Mouse (Mus musculus) liver, postnatal 0 days (tissue): ENCODE results near the gene Taar6. TPM values are rescaled to one million over a fixed set of nuclear protein-coding genes. Genes with fewer than 3 reads are reported as not detected.

Experiments
- ATAC-seq: fragments of 200-750 bp; cut with Nextera tagmentation; 2 replicates; pipeline ENCODE4 v1.8.0; 2017; ENCODE audit warnings: mild to moderate bottlenecking, moderate library complexity
- DNase-seq: peaks from one replicate; pipeline ENCODE4 v3.0.0-alpha.2; 2016
- H3K27ac ChIP-seq: fragments of 300-500 bp; sonication (generic); 2 replicates; pipeline ENCODE4 v1.5.1; 2014; ENCODE audit warnings: antibody characterized with exemption, moderate library complexity, mild to moderate bottlenecking, low read depth
- H3K27me3 ChIP-seq: fragments of 300-500 bp; sonication (generic); 2 replicates; pipeline ENCODE4 v1.6.1; 2014; ENCODE audit warnings: low read length, control low read depth, mixed read lengths; ENCODE audit not compliant: insufficient read depth
- H3K36me3 ChIP-seq: fragments of 300-500 bp; sonication (generic); replicated peaks from 2 replicates; pipeline ENCODE4 v1.6.1; 2014; ENCODE audit warnings: mild to moderate bottlenecking, control low read depth, low read length, moderate library complexity, mixed read lengths; ENCODE audit not compliant: insufficient read depth
- H3K4me1 ChIP-seq: fragments of 300-500 bp; sonication (generic); 2 replicates; pipeline ENCODE4 v1.6.1; 2014; ENCODE audit warnings: antibody characterized with exemption, mild to moderate bottlenecking, control low read depth; ENCODE audit not compliant: insufficient read depth
- H3K4me2 ChIP-seq: fragments of 300-500 bp; sonication (generic); 2 replicates; pipeline ENCODE4 v1.6.1; 2014; ENCODE audit warnings: low read depth, mild to moderate bottlenecking, low read length, moderate library complexity, mixed read lengths
- H3K4me3 ChIP-seq: fragments of 300-500 bp; sonication (generic); 2 replicates; pipeline ENCODE4 v1.5.1; 2014; ENCODE audit warnings: low read depth, low read length
- H3K9ac ChIP-seq: fragments of 300-500 bp; sonication (generic); replicated peaks from 2 replicates; pipeline ENCODE4 v1.6.1; 2014; ENCODE audit warnings: mild to moderate bottlenecking, moderate library complexity
- H3K9me3 ChIP-seq: fragments of 300-500 bp; sonication (generic); 2 replicates; pipeline ENCODE4 v1.6.1; 2016; ENCODE audit warnings: mild to moderate bottlenecking, control low read depth, low read length, mixed read lengths
- CTCF ChIP-seq: sonication (generic); IDR thresholded peaks from 2 replicates; pipeline ENCODE4 v1.5.1; 2016; ENCODE audit warnings: antibody characterized with exemption, low read depth
- EP300 ChIP-seq: IDR thresholded peaks from 2 replicates; pipeline ENCODE4 v1.6.1; 2016; ENCODE audit warnings: antibody characterized with exemption, low read depth, mild to moderate bottlenecking
- WGBS: fragments of 180-500 bp; shearing (Covaris S2); extraction: QIAGEN DNeasy Blood & Tissue Kit; methylation state at CpG from one replicate; pipeline ENCODE4 v1.1.7; 2014; ENCODE audit not compliant: insufficient replicate concordance; 5-methylcytosine and 5-hydroxymethylcytosine counted together
- polyA plus RNA-seq: library from polyadenylated mRNA; unstranded; fragments of >200 nt; fragmentation: Nextera tagmentation; extraction: Ambion mirVana; gene quantifications from 2 replicates; pipeline ENCODE4 v1.2.1, GENCODE M21; 2015

Taar6 gene
- not detected in 2 replicates for polyA plus RNA-seq

DNA sequence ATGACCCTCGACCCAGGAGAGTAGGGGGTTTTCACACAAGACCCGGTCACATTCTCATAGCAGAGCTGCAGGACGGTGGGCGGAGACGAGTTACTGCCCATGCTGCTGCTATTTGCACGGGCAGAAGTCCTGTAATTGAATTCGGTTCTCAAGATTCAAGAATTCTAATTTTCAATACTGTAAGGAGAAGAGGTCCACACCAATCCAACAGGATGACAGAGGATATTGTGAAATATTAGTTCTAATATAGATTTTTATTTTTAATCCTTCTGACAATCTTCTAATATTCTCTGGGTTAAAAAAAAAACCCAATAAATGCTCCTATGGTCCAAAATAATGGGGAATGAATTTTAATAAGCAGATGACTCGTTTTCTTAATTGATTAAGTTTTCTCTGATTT is at the start of gene Taar6:
Taar6 (minus strand) TSS at position 101 of the 400 bp plus-strand sequence.
- H3K4me3 ChIP-seq, result no peak within 1 kb of the TSS
- H3K4me2 ChIP-seq, result no peak within 1 kb of the TSS
- ATAC-seq (no peak), DNase-seq (no peak)
- no peaks in the 10 kb centered on the region for H3K36me3 ChIP-seq
- H3K4me1 ChIP-seq, result 0 out of 2 replicates have a peak, but pooled peaks cover 2% of the 10 kb centered on the region
- no peaks in the 10 kb centered on the region for H3K27me3 ChIP-seq
- no peak within 1 kb of the TSS for H3K9ac ChIP-seq
- no peak for TF ChIP-seq CTCF
- no peak for TF ChIP-seq EP300
- WGBS, result 66% methylated on average over 8 of the region's 8 CpGs
- H3K9me3 ChIP-seq, result no peaks in the 10 kb centered on the region
- H3K27ac ChIP-seq, result no peak within 1 kb of the TSS

DNA sequence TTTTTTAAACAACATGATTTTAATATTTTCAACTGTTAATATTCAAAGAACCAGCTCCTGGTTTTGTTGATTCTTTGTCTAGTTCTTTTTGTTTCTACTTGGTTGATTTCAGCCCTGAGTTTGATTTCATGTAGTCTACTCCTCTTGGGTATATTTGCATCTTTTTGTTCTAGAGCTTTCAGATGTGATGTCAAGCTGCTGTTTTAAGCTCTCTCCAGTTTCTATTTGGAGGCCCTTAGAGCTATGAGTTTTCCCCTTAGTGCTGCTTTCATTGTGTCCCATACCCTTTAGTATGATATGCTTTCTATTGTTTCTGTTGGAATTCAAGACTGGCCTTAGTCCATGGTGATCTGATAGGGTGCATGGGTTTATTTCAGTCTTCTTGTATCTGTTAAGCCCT is 45.9 kb upstream of the Taar6 start:
- DNase-seq (no peak), ATAC-seq (no peak)
- H3K36me3 ChIP-seq, result no peaks in the 10 kb centered on the region
- H3K9me3 ChIP-seq, result no peaks in the 10 kb centered on the region
- no peaks in the 10 kb centered on the region for H3K27me3 ChIP-seq
- no peak overlapping the region for H3K4me2 ChIP-seq
- no peak for TF ChIP-seq EP300
- no peak for TF ChIP-seq CTCF
- H3K27ac ChIP-seq, result no peak overlapping the region
- no peaks in the 10 kb centered on the region for H3K4me1 ChIP-seq
- no peak overlapping the region for H3K9ac ChIP-seq
- no peak overlapping the region for H3K4me3 ChIP-seq

DNA sequence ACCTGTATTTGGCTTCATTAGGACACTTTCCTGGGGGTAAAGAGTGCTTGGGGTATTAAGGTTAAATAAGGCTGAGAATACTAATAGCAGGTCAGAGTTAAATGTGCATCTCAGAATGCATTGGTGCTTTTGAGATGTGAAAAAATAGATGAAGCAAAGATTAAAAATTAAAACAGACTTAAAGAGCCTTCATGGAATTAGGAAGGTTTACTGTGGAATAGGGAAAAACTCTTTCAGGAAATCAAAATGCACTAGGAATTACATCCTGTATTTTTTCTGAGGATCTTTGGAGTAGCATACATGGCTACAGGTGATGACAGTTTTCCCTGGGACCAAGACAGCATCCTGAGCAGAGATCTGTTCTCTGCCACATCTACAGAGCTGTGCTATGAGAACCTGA is 41.5 kb upstream of the Taar6 start, which contains the start of gene Taar7d:
Taar7d (plus strand) TSS at position 301 of the 400 bp plus-strand sequence.
- ATAC-seq, result no peak

DNA sequence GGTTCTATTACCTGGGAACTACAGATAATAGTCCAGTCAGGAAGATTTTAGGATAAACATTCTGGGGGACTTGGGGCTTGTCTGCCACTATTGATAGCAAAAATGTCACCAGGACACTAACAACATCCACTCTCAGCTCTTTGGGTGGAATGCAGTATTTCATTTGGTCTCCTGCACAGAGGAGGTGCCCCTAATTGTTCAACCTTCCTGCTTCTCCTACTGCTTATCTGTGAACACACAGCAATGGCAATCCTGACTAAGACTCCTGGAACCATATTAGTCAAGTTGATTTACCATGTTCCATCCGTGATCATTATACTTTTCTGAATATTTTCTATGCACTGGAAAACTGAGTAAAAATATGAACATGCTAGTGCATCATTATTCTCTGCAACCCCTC is 22.7 kb upstream of the Taar6 start:
- TF ChIP-seq EP300 (no peak), CTCF (no peak)

More for the DNA sequence above, 41.5 kb upstream of the Taar6 start, which contains the start of gene Taar7d:
- DNase-seq, result no peak
- no peaks in the 10 kb centered on the region for H3K9me3 ChIP-seq
- no peak within 1 kb of the TSS for H3K27ac ChIP-seq
- H3K36me3 ChIP-seq, result no peaks in the 10 kb centered on the region
- H3K4me2 ChIP-seq, result no peak within 1 kb of the TSS
- no peaks in the 10 kb centered on the region for H3K4me1 ChIP-seq
- H3K9ac ChIP-seq, result no peak within 1 kb of the TSS
- no peak for TF ChIP-seq EP300
- TF ChIP-seq CTCF, result no peak
- no peak within 1 kb of the TSS for H3K4me3 ChIP-seq
- H3K27me3 ChIP-seq, result no peaks in the 10 kb centered on the region

DNA sequence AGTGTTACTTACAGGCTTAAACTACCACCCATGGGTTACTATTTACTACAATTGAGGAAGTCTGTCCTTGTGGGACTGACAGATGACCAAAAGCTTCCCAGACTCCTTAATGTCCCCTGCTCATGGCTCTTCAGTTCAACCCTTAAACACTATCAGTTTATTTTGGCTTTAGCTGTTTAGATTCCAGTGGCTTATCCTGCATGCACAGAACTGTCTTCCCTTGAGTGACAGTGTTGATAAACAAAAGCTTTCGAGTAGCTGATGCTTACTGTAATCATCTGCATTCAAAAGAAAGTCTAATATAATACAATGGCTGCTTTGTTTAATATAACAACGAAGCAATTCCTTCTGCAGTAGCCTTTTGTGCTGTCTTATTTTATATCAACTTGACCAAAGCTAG is 21.6 kb upstream of the Taar6 start:
- WGBS, result 40% methylated on average over 2 of the region's 2 CpGs
- Histone ChIP-seq H3K4me1 (no peaks in the 10 kb centered on the region), H3K27ac (no peak overlapping the region), H3K36me3 (no peaks in the 10 kb centered on the region), H3K9ac (no peak overlapping the region), H3K4me2 (no peak overlapping the region), H3K4me3 (no peak overlapping the region), H3K9me3 (no peaks in the 10 kb centered on the region), H3K27me3 (no peaks in the 10 kb centered on the region)
- TF ChIP-seq EP300 (peak; percentile 28; the same call in 1 of the 2 replicates), CTCF (no peak)
- DNase-seq (no peak), ATAC-seq (no peak)

More for the DNA sequence above, 22.7 kb upstream of the Taar6 start:
- WGBS, result 71% methylated on average over 1 of the region's 1 CpGs
- no peak for DNase-seq
- Histone ChIP-seq H3K27ac (no peak overlapping the region), H3K4me1 (no peaks in the 10 kb centered on the region), H3K27me3 (no peaks in the 10 kb centered on the region), H3K36me3 (no peaks in the 10 kb centered on the region), H3K9me3 (no peaks in the 10 kb centered on the region), H3K4me3 (no peak overlapping the region), H3K4me2 (no peak overlapping the region), H3K9ac (no peak overlapping the region)
- no peak for ATAC-seq

DNA sequence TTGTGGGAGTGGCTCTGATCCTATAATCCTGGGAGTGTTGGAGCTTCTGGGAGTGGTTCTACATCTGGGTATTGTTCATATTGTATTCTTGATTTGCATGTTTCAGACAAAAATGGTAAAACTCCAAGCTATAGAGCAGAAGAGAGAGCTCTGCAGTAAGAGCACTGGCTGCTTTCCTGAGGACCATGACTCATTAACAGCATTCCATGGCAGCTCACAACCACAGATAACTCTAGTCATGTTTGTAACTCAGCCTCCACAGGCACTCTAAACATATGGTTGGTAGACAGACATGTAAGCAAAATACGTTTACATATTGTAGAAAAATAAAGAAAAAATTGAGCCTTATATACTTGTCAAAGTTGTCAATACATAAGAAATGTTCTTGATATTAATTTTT is 21.0 kb upstream of the Taar6 start:
- ATAC-seq, result no peak
- Histone ChIP-seq H3K4me3 (no peak overlapping the region), H3K9ac (no peak overlapping the region), H3K27ac (no peak overlapping the region), H3K4me2 (no peak overlapping the region), H3K4me1 (no peaks in the 10 kb centered on the region), H3K36me3 (no peaks in the 10 kb centered on the region), H3K9me3 (no peaks in the 10 kb centered on the region), H3K27me3 (no peaks in the 10 kb centered on the region)
- no peak for DNase-seq
- WGBS, result 67% methylated on average over 1 of the region's 1 CpGs
- no peak for TF ChIP-seq EP300

DNA sequence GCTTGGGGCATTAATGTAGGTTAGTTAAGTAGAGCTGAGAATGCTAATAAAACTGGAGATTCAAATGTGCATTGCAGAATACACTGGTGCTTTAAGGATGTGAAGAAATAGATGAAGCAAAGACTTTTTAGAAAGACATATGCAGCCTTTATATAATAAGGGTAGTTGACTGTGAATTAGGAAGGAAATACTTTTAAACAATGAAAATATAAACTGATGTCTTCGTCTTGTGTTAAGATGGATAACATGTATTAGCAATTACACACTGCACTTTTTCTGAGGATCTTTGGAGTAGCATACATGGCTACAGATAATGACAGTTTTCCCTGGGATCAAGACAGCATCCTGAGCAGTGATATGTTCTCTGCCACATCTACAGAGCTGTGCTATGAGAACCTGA is 14.2 kb upstream of the Taar6 start, which contains the start of gene Taar7b:
Taar7b (plus strand) TSS at position 301 of the 400 bp plus-strand sequence.
- Histone ChIP-seq H3K36me3 (no peaks in the 10 kb centered on the region), H3K4me1 (no peaks in the 10 kb centered on the region), H3K27ac (no peak within 1 kb of the TSS), H3K4me3 (no peak within 1 kb of the TSS), H3K9ac (no peak within 1 kb of the TSS), H3K9me3 (no peaks in the 10 kb centered on the region), H3K27me3 (no peaks in the 10 kb centered on the region), H3K4me2 (no peak within 1 kb of the TSS)
- DNase-seq (no peak), ATAC-seq (no peak)
- 74% methylated on average over 1 of the region's 1 CpGs for WGBS
- no peak for TF ChIP-seq EP300
- TF ChIP-seq CTCF, result no peak
